Mouse (Mus musculus) ES-E14 (cell line): ENCODE results near the gene Mctp2.

ENCODE experiments used
- CHD2 ChIP-seq: IDR thresholded peaks from 2 replicates; pipeline ENCODE4 v1.6.1; 2014; ENCODE audit warnings: mild to moderate bottlenecking, low read depth, low read length, inconsistent platforms
- HCFC1 ChIP-seq: IDR thresholded peaks from 2 replicates; pipeline ENCODE4 v1.6.1; 2012; ENCODE audit warnings: low read length, inconsistent platforms, borderline replicate concordance; ENCODE audit not compliant: insufficient read depth
- MAFK ChIP-seq: IDR thresholded peaks from 2 replicates; pipeline ENCODE4 v1.6.1; 2014; ENCODE audit warnings: mild to moderate bottlenecking, low read depth, low read length, inconsistent platforms; ENCODE audit not compliant: insufficient read depth
- ZNF384 ChIP-seq: IDR thresholded peaks from 2 replicates; pipeline ENCODE4 v1.6.1; 2012; ENCODE audit warnings: low read depth, low read length, inconsistent platforms

DNA sequence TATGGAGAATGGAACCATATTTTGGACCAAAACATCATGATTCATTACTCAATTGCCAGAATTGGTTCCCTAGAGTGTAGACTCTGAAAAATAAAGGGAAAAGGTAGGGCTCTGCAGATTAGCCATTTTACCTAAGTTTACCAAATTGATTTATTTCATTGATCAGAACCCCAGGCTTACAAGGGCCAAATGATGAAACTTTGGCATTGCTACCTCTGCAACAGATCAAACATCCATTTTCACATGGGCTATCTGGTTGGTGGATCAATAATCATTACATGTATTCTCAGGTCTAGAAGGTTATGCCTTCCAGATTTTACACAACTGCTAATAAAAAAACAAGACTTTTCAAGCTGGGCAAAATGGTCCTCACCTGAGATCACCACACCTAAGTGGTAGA is 39.5 kb upstream of the Mctp2 start:
- no peak for TF ChIP-seq ZNF384
- no peak for TF ChIP-seq CHD2
- TF ChIP-seq MAFK = no peak
- TF ChIP-seq HCFC1 = no peak
